Mouse (Mus musculus): ENCODE measurements around the gene Ccz1.

DNA sequence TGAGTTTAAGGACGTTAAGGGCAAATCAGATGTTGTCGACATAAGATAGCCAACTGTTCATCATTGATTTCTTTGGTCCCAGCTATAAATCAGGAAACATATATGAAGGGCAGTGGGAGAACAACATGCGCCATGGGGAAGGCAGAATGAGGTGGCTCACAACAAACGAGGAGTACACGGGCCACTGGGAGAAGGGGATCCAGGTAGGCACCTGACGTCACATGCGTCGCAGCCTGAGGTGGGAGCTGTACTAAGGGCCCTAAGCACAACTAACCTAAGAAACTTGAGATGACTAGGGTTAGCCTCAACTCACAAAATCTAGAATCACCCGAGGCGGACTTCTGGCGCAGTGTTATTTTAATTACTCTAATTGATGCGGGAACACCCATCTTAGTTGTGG, 66.3 kb downstream of the Ccz1 start:
- TF ChIP-seq CTCF (IDR thresholded peaks at IDR 0.05; ENCODE audit: low read depth, low read length) (no peak), POLR2A (IDR thresholded peaks at IDR 0.05; ENCODE audit: borderline replicate concordance, low read depth, low read length) (no peak)
